Mouse (Mus musculus): ENCODE measurements around the gene Sp4.

DNA sequence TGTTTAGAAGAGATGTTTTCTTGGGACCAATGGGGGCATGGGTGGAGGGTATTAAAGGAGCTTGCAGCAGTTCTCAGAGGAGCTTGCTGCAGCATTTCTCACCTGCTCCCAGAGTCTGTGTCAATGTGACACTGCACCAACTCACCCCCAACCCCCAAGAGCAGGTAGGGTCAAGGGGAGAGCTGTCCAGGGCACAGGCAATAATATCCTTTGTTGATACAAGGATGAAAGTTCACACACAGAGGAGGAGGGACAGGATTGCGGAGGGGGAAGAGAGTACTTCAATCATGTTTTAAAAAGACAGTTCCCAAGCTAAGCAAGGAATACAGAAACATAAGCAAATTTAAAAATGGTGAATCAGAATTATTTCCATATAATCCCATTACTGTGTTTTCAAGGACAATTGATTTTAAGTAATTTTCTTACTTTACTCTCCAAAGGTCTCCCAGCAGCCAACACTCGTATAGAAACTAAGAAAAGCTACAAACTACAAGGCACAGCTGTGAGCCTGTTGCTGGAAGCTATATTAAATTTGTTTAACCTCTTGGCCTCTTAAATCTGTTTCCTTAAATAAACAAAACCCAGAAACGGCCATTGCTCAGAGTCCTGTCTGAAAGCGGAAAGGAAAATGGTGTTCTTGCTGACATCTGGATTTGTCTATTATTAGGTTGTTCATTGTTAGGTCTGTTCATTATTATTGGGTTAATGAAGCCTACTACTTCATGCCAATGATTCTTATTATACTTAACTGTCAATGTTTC is 114.9 kb downstream of the Sp4 start:
- TF ChIP-seq TAL1 (IDR thresholded peaks at IDR 0.05; ENCODE audit: low read length) (no peak), GATA1 (IDR thresholded peaks at IDR 0.05; ENCODE audit: low read length) (no peak)
